Mouse (Mus musculus) midbrain, embryonic 14.5 days (tissue): ENCODE data around the gene Agr3. TPM values are rescaled to one million over a fixed set of nuclear protein-coding genes. Genes with fewer than 3 reads are reported as not detected.

Experiments used
- ATAC-seq: fragments of 200-750 bp; cut with Nextera tagmentation; 2 replicates; pipeline ENCODE4 v1.8.0; 2017; ENCODE audit warnings: moderate number of reproducible peaks, moderate library complexity; ENCODE audit not compliant: low FRiP score, low TSS enrichment
- DNase-seq: peaks from one replicate; pipeline ENCODE4 v3.0.0-alpha.2; 2015
- H3K27ac ChIP-seq: fragments of 300-500 bp; sonication (generic); replicated peaks from 2 replicates; pipeline ENCODE4 v1.5.1; 2014; ENCODE audit warnings: mild to moderate bottlenecking, low read depth, low read length, moderate library complexity
- H3K27me3 ChIP-seq: fragments of 300-500 bp; sonication (generic); 2 replicates; pipeline ENCODE4 v1.6.1; 2014; ENCODE audit warnings: low read length, control low read depth, mixed read lengths; ENCODE audit not compliant: control insufficient read depth, insufficient read depth
- H3K36me3 ChIP-seq: fragments of 300-500 bp; sonication (generic); 2 replicates; pipeline ENCODE4 v1.6.1; 2014; ENCODE audit warnings: low read length, control low read depth; ENCODE audit not compliant: control insufficient read depth, insufficient read depth
- H3K4me1 ChIP-seq: fragments of 300-500 bp; sonication (generic); 2 replicates; pipeline ENCODE4 v1.6.1; 2014; ENCODE audit warnings: mild to moderate bottlenecking, antibody characterized with exemption, low read length, control low read depth; ENCODE audit not compliant: control insufficient read depth, insufficient read depth
- H3K4me2 ChIP-seq: fragments of 300-500 bp; sonication (generic); 2 replicates; pipeline ENCODE4 v1.6.1; 2014; ENCODE audit warnings: mild to moderate bottlenecking, low read length, moderate library complexity
- H3K4me3 ChIP-seq: fragments of 300-500 bp; sonication (generic); replicated peaks from 2 replicates; pipeline ENCODE4 v1.5.1; 2014; ENCODE audit warnings: low read depth, low read length
- H3K9ac ChIP-seq: fragments of 300-500 bp; sonication (generic); replicated peaks from 2 replicates; pipeline ENCODE4 v1.6.1; 2014; ENCODE audit warnings: mild to moderate bottlenecking, low read length, moderate library complexity
- H3K9me3 ChIP-seq: fragments of 300-500 bp; sonication (generic); 2 replicates; pipeline ENCODE4 v1.6.1; 2016; ENCODE audit warnings: low read length, control low read depth, mixed read lengths; ENCODE audit not compliant: control insufficient read depth
- WGBS: fragments of 180-500 bp; shearing (Covaris S2); extraction: QIAGEN DNeasy Blood & Tissue Kit; methylation state at CpG from one replicate; pipeline ENCODE4 v1.1.7; 2014; 5-methylcytosine and 5-hydroxymethylcytosine counted together
- polyA plus RNA-seq: library from polyadenylated mRNA; unstranded; fragments of >200 nt; fragmentation: Nextera tagmentation; extraction: Ambion mirVana; gene quantifications from 2 replicates; pipeline ENCODE4 v1.2.1, GENCODE M21; 2014

Agr3 gene
- polyA plus RNA-seq, 1 experiment from 2014 or later, result not detected

DNA sequence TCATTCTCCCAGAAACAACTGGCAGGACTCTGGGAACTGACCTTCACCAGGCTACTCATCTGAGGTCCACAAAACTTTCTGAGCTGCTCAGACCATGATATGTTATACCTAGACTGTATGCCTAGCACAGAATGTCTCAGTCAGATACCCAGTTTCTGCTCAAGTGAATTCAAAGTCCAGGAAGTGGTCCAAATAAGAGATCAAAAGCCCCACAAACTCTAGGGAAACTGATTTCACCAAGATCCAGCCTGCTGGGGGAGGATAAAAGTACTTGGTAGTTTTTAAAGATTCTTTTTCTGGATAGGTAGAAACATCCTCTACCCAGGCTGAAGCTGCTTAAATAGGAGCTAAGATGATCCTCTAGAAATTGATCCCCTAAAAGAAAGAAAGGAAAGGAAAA, 9.6 kb upstream of the Agr3 start:
- no peaks in the 10 kb centered on the region for H3K4me1 ChIP-seq
- H3K27me3 ChIP-seq, result no peaks in the 10 kb centered on the region
- H3K4me3 ChIP-seq, result no peak overlapping the region
- H3K4me2 ChIP-seq, result no peak overlapping the region
- DNase-seq (no peak), ATAC-seq (no peak)
- no peak overlapping the region for H3K9ac ChIP-seq
- no peaks in the 10 kb centered on the region for H3K9me3 ChIP-seq
- H3K36me3 ChIP-seq, result no peaks in the 10 kb centered on the region
- no peak overlapping the region for H3K27ac ChIP-seq

DNA sequence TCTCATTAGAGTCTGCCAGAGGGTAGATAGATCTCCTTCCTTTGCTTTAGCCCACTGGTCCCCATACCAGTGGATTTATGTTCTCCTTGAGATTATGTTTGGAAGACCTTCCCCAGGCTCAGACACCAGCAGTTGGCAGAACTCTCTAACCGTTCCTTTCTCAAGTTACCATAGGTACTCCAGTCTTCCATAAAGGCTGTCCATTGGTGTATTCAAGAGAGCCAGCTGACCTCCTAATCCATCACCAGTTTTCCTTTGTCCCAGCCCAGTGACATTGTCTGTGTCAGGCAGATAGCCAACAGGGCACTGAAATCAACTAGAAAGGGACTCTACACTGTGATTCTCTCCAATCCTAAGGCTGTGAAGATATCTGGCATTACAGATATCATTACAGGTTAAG, 9.0 kb upstream of the Agr3 start:
- Histone ChIP-seq H3K4me1 (no peaks in the 10 kb centered on the region), H3K27me3 (no peaks in the 10 kb centered on the region), H3K4me3 (no peak overlapping the region), H3K9me3 (no peaks in the 10 kb centered on the region), H3K36me3 (no peaks in the 10 kb centered on the region), H3K9ac (no peak overlapping the region), H3K27ac (no peak overlapping the region), H3K4me2 (no peak overlapping the region)
- 41% methylated on average over 1 of the region's 1 CpGs for WGBS
- ATAC-seq (no peak), DNase-seq (no peak)

DNA sequence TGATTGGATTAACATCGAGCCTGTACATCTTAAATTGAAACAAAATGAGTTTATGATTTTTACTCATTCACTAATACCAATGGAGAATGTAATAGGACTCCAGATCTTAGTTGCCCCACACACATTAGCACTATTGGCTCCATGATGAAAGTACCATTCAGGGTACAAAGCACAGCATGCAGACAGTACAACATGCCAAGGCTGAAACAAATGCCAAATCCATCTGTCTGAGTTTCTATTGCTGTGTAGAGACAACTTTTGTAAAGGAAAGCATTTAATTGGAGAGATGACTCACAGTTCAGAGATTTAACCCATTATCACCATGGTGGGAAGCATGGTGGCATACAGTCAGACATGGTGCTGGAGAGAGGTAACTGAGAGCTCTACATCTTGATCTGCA, 7.4 kb upstream of the Agr3 start:
- 76% methylated on average over 1 of the region's 1 CpGs for WGBS
- Histone ChIP-seq H3K9ac (no peak overlapping the region), H3K27me3 (no peaks in the 10 kb centered on the region), H3K4me2 (no peak overlapping the region), H3K9me3 (no peaks in the 10 kb centered on the region), H3K27ac (no peak overlapping the region), H3K4me3 (no peak overlapping the region), H3K4me1 (no peaks in the 10 kb centered on the region), H3K36me3 (no peaks in the 10 kb centered on the region)
- ATAC-seq, result no peak
- no peak for DNase-seq

DNA sequence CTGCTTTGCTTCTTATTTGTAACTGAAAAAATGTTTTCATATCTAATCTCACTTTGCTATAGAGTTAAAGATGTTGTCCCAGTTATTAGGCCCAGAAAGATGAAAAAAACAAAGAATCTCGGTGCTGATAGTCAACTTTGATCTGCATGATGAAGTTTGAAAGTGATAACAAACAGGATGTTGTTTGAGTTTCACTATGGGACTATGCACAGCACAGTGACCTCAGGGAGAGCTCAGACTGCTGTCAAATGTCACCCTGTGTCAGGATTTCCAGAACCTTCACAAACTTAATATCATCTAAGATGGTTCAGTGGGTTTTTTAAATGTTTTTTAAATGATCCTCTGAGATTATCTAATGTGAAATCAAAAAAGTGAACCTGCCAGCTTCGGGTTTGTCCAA, 2.4 kb downstream of the Agr3 start:
- Histone ChIP-seq H3K36me3 (no peaks in the 10 kb centered on the region), H3K4me2 (no peak overlapping the region), H3K27me3 (no peaks in the 10 kb centered on the region), H3K4me1 (no peaks in the 10 kb centered on the region), H3K9ac (no peak overlapping the region), H3K27ac (no peak overlapping the region), H3K4me3 (no peak overlapping the region), H3K9me3 (no peaks in the 10 kb centered on the region)
- ATAC-seq, result no peak
- WGBS, result 80% methylated on average over 2 of the region's 2 CpGs
- no peak for DNase-seq

DNA sequence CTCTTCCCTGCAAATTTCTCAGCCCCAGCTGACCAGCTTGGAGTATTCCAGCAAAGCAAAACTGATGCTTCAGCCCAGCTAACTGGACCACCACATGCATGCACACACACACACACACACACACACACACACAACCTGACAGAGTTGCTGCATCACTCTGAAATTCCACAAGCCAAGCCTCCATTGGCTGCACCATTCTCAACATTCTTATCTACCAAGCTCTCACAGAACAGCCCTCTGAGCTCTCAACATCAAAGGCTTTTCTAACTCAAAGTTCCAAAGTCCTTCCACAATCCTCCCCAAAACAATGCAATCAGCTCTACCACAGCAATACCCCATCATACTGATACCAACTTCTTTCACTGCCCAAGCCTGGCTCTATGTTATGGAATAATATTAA, 7.4 kb downstream of the Agr3 start:
- Histone ChIP-seq H3K4me2 (no peak overlapping the region), H3K36me3 (no peaks in the 10 kb centered on the region), H3K27ac (no peak overlapping the region), H3K4me3 (no peak overlapping the region), H3K9ac (no peak overlapping the region), H3K9me3 (no peaks in the 10 kb centered on the region), H3K4me1 (no peaks in the 10 kb centered on the region), H3K27me3 (no peaks in the 10 kb centered on the region)
- DNase-seq (no peak), ATAC-seq (no peak)

DNA sequence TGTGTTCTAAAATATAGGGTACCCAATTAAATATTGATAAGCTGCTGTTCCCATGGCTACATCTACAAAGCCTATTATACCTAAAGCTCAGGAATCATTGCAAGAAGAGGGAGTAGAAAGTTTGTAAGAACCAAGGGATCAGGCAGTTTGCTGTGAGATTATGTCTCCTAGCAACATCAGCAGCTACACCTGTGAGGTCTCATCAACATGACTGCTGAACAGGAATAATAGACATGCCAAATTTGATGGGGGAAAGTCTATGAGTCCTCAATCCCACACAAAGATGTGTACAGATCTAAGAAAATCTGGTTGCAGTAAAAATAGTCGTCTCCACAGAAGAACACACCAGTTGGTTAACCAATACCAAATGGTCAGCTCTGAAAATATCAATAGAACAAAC, 26.3 kb downstream of the Agr3 start:
- no peaks in the 10 kb centered on the region for H3K9me3 ChIP-seq
- no peaks in the 10 kb centered on the region for H3K27me3 ChIP-seq
- H3K4me1 ChIP-seq, result no peaks in the 10 kb centered on the region
- ATAC-seq (no peak), DNase-seq (peak; percentile 3)
- H3K27ac ChIP-seq, result no peak overlapping the region
- no peak overlapping the region for H3K4me2 ChIP-seq
- WGBS, result 25% methylated on average over 1 of the region's 1 CpGs
- H3K36me3 ChIP-seq, result no peaks in the 10 kb centered on the region
- H3K4me3 ChIP-seq, result no peak overlapping the region
- no peak overlapping the region for H3K9ac ChIP-seq

DNA sequence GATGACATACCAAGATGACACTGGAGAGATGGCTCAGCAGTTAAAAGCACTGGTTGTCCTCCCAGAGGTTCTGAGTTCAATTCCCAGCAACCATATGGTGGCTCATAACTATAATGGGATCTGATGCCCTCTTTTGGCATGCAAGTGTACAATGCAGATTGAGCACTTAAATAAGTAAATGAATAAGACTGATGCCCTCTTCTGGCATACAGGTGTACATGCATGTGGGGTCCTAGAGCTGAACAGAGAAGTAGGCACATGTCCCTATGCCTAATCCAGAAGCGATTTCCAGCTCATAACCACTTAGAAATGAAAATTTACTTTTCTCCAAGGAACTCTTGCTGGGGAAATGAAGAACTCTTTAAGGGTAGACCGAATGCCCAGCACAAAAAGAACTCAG, 31.8 kb downstream of the Agr3 start:
- no peak overlapping the region for H3K9ac ChIP-seq
- H3K27me3 ChIP-seq, result no peaks in the 10 kb centered on the region
- H3K4me2 ChIP-seq, result no peak overlapping the region
- no peaks in the 10 kb centered on the region for H3K4me1 ChIP-seq
- ATAC-seq (no peak), DNase-seq (no peak)
- H3K4me3 ChIP-seq, result no peak overlapping the region
- 76% methylated on average over 2 of the region's 2 CpGs for WGBS
- no peak overlapping the region for H3K27ac ChIP-seq
- H3K36me3 ChIP-seq, result no peaks in the 10 kb centered on the region
- H3K9me3 ChIP-seq, result no peaks in the 10 kb centered on the region

DNA sequence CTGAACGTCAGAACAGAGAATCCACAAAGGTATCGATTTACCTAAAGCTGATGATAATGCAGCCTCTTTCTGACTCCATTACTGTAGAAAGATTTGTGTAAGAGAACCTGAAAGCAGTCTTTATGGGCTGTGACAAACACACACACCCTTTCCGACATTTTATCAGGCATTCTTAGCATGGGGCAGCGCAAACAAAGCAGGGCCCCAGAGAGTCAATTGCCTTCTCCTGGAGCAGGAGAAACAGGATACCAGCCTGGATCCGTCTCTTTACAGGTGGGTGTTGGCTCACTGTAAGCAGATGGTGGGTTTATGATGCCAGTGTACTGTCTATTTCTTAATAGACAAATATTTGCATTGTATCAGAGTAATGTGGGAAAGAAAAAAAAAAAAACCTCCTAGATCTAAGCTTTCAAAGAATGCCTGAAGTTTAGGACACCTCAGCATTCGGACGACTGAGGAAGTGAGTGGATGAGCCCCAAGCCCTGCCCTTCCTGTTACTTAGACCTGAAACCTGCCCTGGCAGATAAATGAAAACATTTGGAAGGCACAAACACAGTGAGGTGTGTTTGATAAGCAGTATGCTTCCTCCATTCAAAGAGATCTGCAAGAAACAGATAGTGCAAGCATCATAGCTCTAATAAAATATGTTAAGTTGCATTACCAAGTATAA, 40.8 kb downstream of the Agr3 start:
- Histone ChIP-seq H3K4me2 (no peak overlapping the region), H3K4me1 (no peaks in the 10 kb centered on the region), H3K9ac (no peak overlapping the region), H3K4me3 (no peak overlapping the region), H3K36me3 (no peaks in the 10 kb centered on the region), H3K27ac (no peak overlapping the region), H3K27me3 (no peaks in the 10 kb centered on the region), H3K9me3 (no peaks in the 10 kb centered on the region)
- no peak for ATAC-seq
- 74% methylated on average over 7 of the region's 7 CpGs for WGBS
- DNase-seq, result no peak

DNA sequence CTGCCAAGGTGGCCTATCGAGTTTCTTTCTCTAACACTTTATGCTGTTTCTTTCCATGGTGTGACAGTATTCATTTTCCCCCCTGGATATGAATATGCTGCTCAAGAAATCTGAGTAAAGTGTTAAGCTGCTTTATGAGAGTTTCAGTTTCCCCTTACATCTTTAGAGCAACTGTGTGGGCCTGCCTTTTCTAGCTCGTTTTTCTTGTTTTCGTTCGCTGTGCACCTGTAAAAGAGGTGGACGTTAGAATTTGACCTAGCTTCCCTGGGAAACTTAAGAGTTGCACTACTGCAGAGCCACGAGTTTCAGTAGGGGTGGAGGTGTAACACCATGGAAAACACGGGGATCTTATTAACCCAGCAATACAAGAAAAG, 41.3 kb downstream of the Agr3 start:
- 82% methylated on average over 7 of the region's 7 CpGs for WGBS
- Histone ChIP-seq H3K4me2 (no peak overlapping the region), H3K36me3 (no peaks in the 10 kb centered on the region), H3K9ac (no peak overlapping the region), H3K4me3 (no peak overlapping the region), H3K4me1 (no peaks in the 10 kb centered on the region), H3K9me3 (no peaks in the 10 kb centered on the region), H3K27me3 (no peaks in the 10 kb centered on the region), H3K27ac (no peak overlapping the region)
- ATAC-seq (no peak), DNase-seq (no peak)
